Mouse (Mus musculus): ENCODE data around the gene Ccl25. TPM values are rescaled to one million over a fixed set of nuclear protein-coding genes. Genes with fewer than 3 reads are reported as not detected.

Gene Ccl25
- total and polyA plus RNA-seq, 3 experiments: 4.6 to 6.0 (median 5.4) TPM

DNA sequence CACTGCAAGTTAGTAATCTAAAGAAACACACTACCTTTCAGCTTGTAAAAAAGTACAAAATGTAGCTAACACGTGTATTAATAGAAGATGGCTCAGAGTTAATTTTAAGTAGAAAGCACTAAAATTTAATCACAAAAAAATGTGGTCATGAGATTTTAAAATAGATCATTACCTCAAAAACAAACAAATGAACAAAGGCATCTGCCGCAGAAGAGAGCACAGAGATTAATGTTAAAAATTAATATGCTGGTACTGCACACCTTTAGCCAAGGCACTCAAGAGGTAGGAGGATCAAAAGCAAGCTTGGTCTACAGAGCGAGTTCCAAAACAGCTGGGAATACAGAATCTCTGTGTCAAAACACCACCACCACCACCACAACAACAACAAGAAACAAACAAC is 10.2 kb upstream of the Ccl25 start:
- no peak for TF ChIP-seq E2F4 (IDR thresholded peaks at IDR 0.05; ENCODE audit: insufficient replicate concordance, low read depth, low read length)
- TF ChIP-seq ZKSCAN1 (IDR thresholded peaks at IDR 0.05; ENCODE audit: borderline replicate concordance, low read depth, low read length): no peak
- TF ChIP-seq CTCF (conservative IDR thresholded peaks at IDR 0.05 in 1 of 2, IDR thresholded peaks at IDR 0.05 in 1 of 2; ENCODE audit: low read depth in 2 of 2, low read length in 2 of 2): no peak
- no peak for TF ChIP-seq SMC3 (IDR thresholded peaks at IDR 0.05; ENCODE audit: low read depth, low read length)
- TF ChIP-seq ZC3H11A (IDR thresholded peaks at IDR 0.05; ENCODE audit: low read depth, low read length): no peak
- TF ChIP-seq CHD1 (IDR thresholded peaks at IDR 0.05; ENCODE audit: low read depth, low read length): no peak
- no peak for TF ChIP-seq ETS1 (conservative IDR thresholded peaks at IDR 0.05; ENCODE audit: low read depth, low read length)
- no peak for TF ChIP-seq USF2 (conservative IDR thresholded peaks at IDR 0.05; ENCODE audit: low read depth, low read length)
- TF ChIP-seq RAD21 (IDR thresholded peaks at IDR 0.05; ENCODE audit: low read depth, low read length): no peak
- TF ChIP-seq KAT2A (IDR thresholded peaks at IDR 0.05; ENCODE audit: insufficient replicate concordance, low read length): no peak
- no peak for TF ChIP-seq SIN3A (IDR thresholded peaks at IDR 0.05; ENCODE audit: low read length)
- TF ChIP-seq MXI1 (IDR thresholded peaks at IDR 0.05; ENCODE audit: low read depth, low read length): no peak
- no peak for TF ChIP-seq NELFE (IDR thresholded peaks at IDR 0.05; ENCODE audit: low read depth, low read length)
- no peak for TF ChIP-seq MYC (IDR thresholded peaks at IDR 0.05; ENCODE audit: low read depth, low read length)
- TF ChIP-seq MAZ (IDR thresholded peaks at IDR 0.05; ENCODE audit: low read depth, low read length): no peak
- TF ChIP-seq UBTF (IDR thresholded peaks at IDR 0.05; ENCODE audit: low read depth, low read length): no peak
- no peak for TF ChIP-seq BHLHE40 (IDR thresholded peaks at IDR 0.05; ENCODE audit: low read depth, low read length)
- no peak for TF ChIP-seq HCFC1 (IDR thresholded peaks at IDR 0.05; ENCODE audit: low read depth, low read length)
- Histone ChIP-seq H3K27ac (ENCODE audit: insufficient read depth, low read depth) (no peak overlapping the region), H3K9me3 (replicated peaks; ENCODE audit: low read length) (no peaks in the 10 kb centered on the region), H3K79me2 (replicated peaks; ENCODE audit: control insufficient read depth, extremely low read depth, insufficient read depth, poor library complexity, severe bottlenecking) (peaks cover 88% of the 10 kb centered on the region), H3K27me3 (replicated peaks) (no peaks in the 10 kb centered on the region), H3K9ac (ENCODE audit: insufficient read depth, low read depth) (no peak overlapping the region), H3K4me3 (replicated peaks in 1 of 3; ENCODE audit: low read depth in 2 of 3, low read length in 2 of 3, poor library complexity in 1 of 3) (no peak overlapping the region), H3K36me3 (replicated peaks in 1 of 2; ENCODE audit: control insufficient read depth in 1 of 2, insufficient read depth in 1 of 2, low read length in 1 of 2) (peaks cover 24 to 74% of the 10 kb centered on the region in 2 experiments), H3K4me2 (ENCODE audit: insufficient read depth, low read depth, poor library complexity, severe bottlenecking) (no peak overlapping the region), H3K4me1 (ENCODE audit: control insufficient read depth in 1 of 2, insufficient read depth in 2 of 2) (peaks cover 0 to 21% of the 10 kb centered on the region in 2 experiments; a peak in 3 of 4 replicates)
- dilution Hi-C loops (cut with MboI; ENCODE audit: extremely low pct_ligation_motif_present, extremely low pct_unique_long_range_greater_than_20kb, low sequenced_read_pairs) (no loop called here), in situ Hi-C loops (cut with MboI; ENCODE audit: low pct_ligation_motif_present, low pct_unique_long_range_greater_than_20kb, low sequenced_read_pairs) (loop anchor here (10.0 kb wide), 1 partner anchor 60 kb away; the partner anchor contains the start of genes Ctxn1 and Snapc2)
- no peak for DNase-seq (ENCODE audit: extremely low read depth)

GRCm38 (mm10) chr8:4318124-4318523 is 6.9 kb upstream of the Ccl25 start:
- DNase-seq (ENCODE audit: extremely low read depth): no peak
- H3K27ac ChIP-seq (ENCODE audit: insufficient read depth, low read depth): no peak overlapping the region
- peaks cover 23 to 72% of the 10 kb centered on the region in 2 experiments for H3K36me3 ChIP-seq (replicated peaks in 1 of 2; ENCODE audit: control insufficient read depth in 1 of 2, insufficient read depth in 1 of 2, low read length in 1 of 2)
- H3K27me3 ChIP-seq (replicated peaks): no peaks in the 10 kb centered on the region
- in situ Hi-C loops (cut with MboI; ENCODE audit: low pct_ligation_motif_present, low pct_unique_long_range_greater_than_20kb, low sequenced_read_pairs) (loop anchor here (10.0 kb wide), 1 partner anchor 63 kb away; the partner anchor contains the start of genes Ctxn1 and Snapc2), dilution Hi-C loops (cut with MboI; ENCODE audit: extremely low pct_ligation_motif_present, extremely low pct_unique_long_range_greater_than_20kb, low sequenced_read_pairs) (no loop called here)
- no peaks in the 10 kb centered on the region for H3K9me3 ChIP-seq (replicated peaks; ENCODE audit: low read length)
- H3K4me3 ChIP-seq (replicated peaks in 1 of 3; ENCODE audit: low read depth in 2 of 3, low read length in 2 of 3, poor library complexity in 1 of 3): no peak overlapping the region
- peaks cover 2 to 53% of the 10 kb centered on the region in 2 experiments for H3K4me1 ChIP-seq (ENCODE audit: control insufficient read depth in 1 of 2, insufficient read depth in 2 of 2)
- no peak overlapping the region for H3K9ac ChIP-seq (ENCODE audit: insufficient read depth, low read depth)
- H3K79me2 ChIP-seq (replicated peaks; ENCODE audit: control insufficient read depth, extremely low read depth, insufficient read depth, poor library complexity, severe bottlenecking): peaks cover 93% of the 10 kb centered on the region
- no peak overlapping the region for H3K4me2 ChIP-seq (ENCODE audit: insufficient read depth, low read depth, poor library complexity, severe bottlenecking)
- TF ChIP-seq POLR2A (IDR thresholded peaks at IDR 0.05; ENCODE audit: low read depth, low read length) (no peak), ELF1 (IDR thresholded peaks at IDR 0.05; ENCODE audit: low read depth, low read length) (no peak), SMC3 (IDR thresholded peaks at IDR 0.05; ENCODE audit: low read depth, low read length) (no peak), E2F4 (IDR thresholded peaks at IDR 0.05; ENCODE audit: insufficient replicate concordance, low read depth, low read length) (no peak), TCF12 (IDR thresholded peaks at IDR 0.05; ENCODE audit: low read depth, low read length) (no peak), EP300 (IDR thresholded peaks at IDR 0.05; ENCODE audit: low read length) (no peak)
